Mouse (Mus musculus): ENCODE measurements around the gene 2810408A11Rik. TPM values are rescaled to one million over a fixed set of nuclear protein-coding genes. Genes with fewer than 3 reads are reported as not detected.

The 2810408A11Rik gene
- polyA plus RNA-seq, 1 experiment: 8.5 TPM

GRCm38 (mm10) chr11:69909174-69909573 lies 8.4 kb upstream of the 2810408A11Rik start:
- no peak for DNase-seq (ENCODE audit: low read depth)

GRCm38 (mm10) chr11:69908645-69909044 lies 7.9 kb upstream of the 2810408A11Rik start:
- no peak for DNase-seq (ENCODE audit: low read depth)
- TF ChIP-seq POLR2A (IDR thresholded peaks at IDR 0.05; ENCODE audit: borderline replicate concordance, extremely low read depth, insufficient read depth, insufficient read length, poor library complexity, severe bottlenecking): no peak
- no peak for TF ChIP-seq CTCF (IDR thresholded peaks at IDR 0.05; ENCODE audit: borderline replicate concordance, extremely low read depth, insufficient read depth, insufficient read length)

More at GRCm38 (mm10) chr11:69909174-69909573, 8.4 kb upstream of the 2810408A11Rik start:
- TF ChIP-seq CTCF (IDR thresholded peaks at IDR 0.05; ENCODE audit: borderline replicate concordance, extremely low read depth, insufficient read depth, insufficient read length) (no peak), POLR2A (IDR thresholded peaks at IDR 0.05; ENCODE audit: borderline replicate concordance, extremely low read depth, insufficient read depth, insufficient read length, poor library complexity, severe bottlenecking) (no peak)

GRCm38 (mm10) chr11:69904311-69904710 lies 3.5 kb upstream of the 2810408A11Rik start:
- no peak for DNase-seq (ENCODE audit: low read depth)
- TF ChIP-seq CTCF (IDR thresholded peaks at IDR 0.05; ENCODE audit: borderline replicate concordance, extremely low read depth, insufficient read depth, insufficient read length) (no peak), POLR2A (IDR thresholded peaks at IDR 0.05; ENCODE audit: borderline replicate concordance, extremely low read depth, insufficient read depth, insufficient read length, poor library complexity, severe bottlenecking) (no peak)

GRCm38 (mm10) chr11:69902972-69903371 lies 2.2 kb upstream of the 2810408A11Rik start:
- TF ChIP-seq CTCF (IDR thresholded peaks at IDR 0.05; ENCODE audit: borderline replicate concordance, extremely low read depth, insufficient read depth, insufficient read length) (no peak), POLR2A (IDR thresholded peaks at IDR 0.05; ENCODE audit: borderline replicate concordance, extremely low read depth, insufficient read depth, insufficient read length, poor library complexity, severe bottlenecking) (no peak)
- no peak for DNase-seq (ENCODE audit: low read depth)

- DNase-seq (ENCODE audit: low read depth): no peak
- TF ChIP-seq CTCF (IDR thresholded peaks at IDR 0.05; ENCODE audit: borderline replicate concordance, extremely low read depth, insufficient read depth, insufficient read length) (no peak), POLR2A (IDR thresholded peaks at IDR 0.05; ENCODE audit: borderline replicate concordance, extremely low read depth, insufficient read depth, insufficient read length, poor library complexity, severe bottlenecking) (no peak)
Observed at GRCm38 (mm10) chr11:69901993-69902392, 1.2 kb upstream of the 2810408A11Rik start.

GRCm38 (mm10) chr11:69901406-69901846 lies 639 bp upstream of the 2810408A11Rik start:
- TF ChIP-seq CTCF (IDR thresholded peaks at IDR 0.05; ENCODE audit: borderline replicate concordance, extremely low read depth, insufficient read depth, insufficient read length): no peak
- TF ChIP-seq POLR2A (IDR thresholded peaks at IDR 0.05; ENCODE audit: borderline replicate concordance, extremely low read depth, insufficient read depth, insufficient read length, poor library complexity, severe bottlenecking): no peak; the same call in 1 of the 2 replicates
- DNase-seq (ENCODE audit: low read depth): peak; percentile 100

- DNase-seq (ENCODE audit: low read depth): peak; percentile 38
- TF ChIP-seq POLR2A (IDR thresholded peaks at IDR 0.05; ENCODE audit: borderline replicate concordance, extremely low read depth, insufficient read depth, insufficient read length, poor library complexity, severe bottlenecking): no peak
Observed at GRCm38 (mm10) chr11:69899870-69900269, 917 bp downstream of the 2810408A11Rik start.

GRCm38 (mm10) chr11:69895291-69895690 lies 5.5 kb downstream of the 2810408A11Rik start, which contains the start of gene Acap1:
TSS of gene Acap1 (minus strand) at chr11:69895539.
- DNase-seq (ENCODE audit: low read depth): no peak
- TF ChIP-seq POLR2A (IDR thresholded peaks at IDR 0.05; ENCODE audit: borderline replicate concordance, extremely low read depth, insufficient read depth, insufficient read length, poor library complexity, severe bottlenecking): no peak
- no peak for TF ChIP-seq CTCF (IDR thresholded peaks at IDR 0.05; ENCODE audit: borderline replicate concordance, extremely low read depth, insufficient read depth, insufficient read length)

GRCm38 (mm10) chr11:69894671-69895070 lies 6.1 kb downstream of the 2810408A11Rik start:
- TF ChIP-seq CTCF (IDR thresholded peaks at IDR 0.05; ENCODE audit: borderline replicate concordance, extremely low read depth, insufficient read depth, insufficient read length): no peak
- TF ChIP-seq POLR2A (IDR thresholded peaks at IDR 0.05; ENCODE audit: borderline replicate concordance, extremely low read depth, insufficient read depth, insufficient read length, poor library complexity, severe bottlenecking): no peak
- no peak for DNase-seq (ENCODE audit: low read depth)

- DNase-seq (ENCODE audit: low read depth): peak; percentile 28
- TF ChIP-seq CTCF (IDR thresholded peaks at IDR 0.05; ENCODE audit: borderline replicate concordance, extremely low read depth, insufficient read depth, insufficient read length) (no peak), POLR2A (IDR thresholded peaks at IDR 0.05; ENCODE audit: borderline replicate concordance, extremely low read depth, insufficient read depth, insufficient read length, poor library complexity, severe bottlenecking) (no peak)
Observed at GRCm38 (mm10) chr11:69891482-69891881, 9.3 kb downstream of the 2810408A11Rik start.

GRCm38 (mm10) chr11:69886907-69887635 lies 13.7 kb downstream of the 2810408A11Rik start:
- DNase-seq (ENCODE audit: low read depth): no peak
- no peak for TF ChIP-seq POLR2A (IDR thresholded peaks at IDR 0.05; ENCODE audit: borderline replicate concordance, extremely low read depth, insufficient read depth, insufficient read length, poor library complexity, severe bottlenecking)
- no peak for TF ChIP-seq CTCF (IDR thresholded peaks at IDR 0.05; ENCODE audit: borderline replicate concordance, extremely low read depth, insufficient read depth, insufficient read length)

GRCm38 (mm10) chr11:69884663-69885062 lies 16.1 kb downstream of the 2810408A11Rik start:
- no peak for DNase-seq (ENCODE audit: low read depth)
- no peak for TF ChIP-seq POLR2A (IDR thresholded peaks at IDR 0.05; ENCODE audit: borderline replicate concordance, extremely low read depth, insufficient read depth, insufficient read length, poor library complexity, severe bottlenecking)
- TF ChIP-seq CTCF (IDR thresholded peaks at IDR 0.05; ENCODE audit: borderline replicate concordance, extremely low read depth, insufficient read depth, insufficient read length): no peak
